Mouse (Mus musculus): ENCODE measurements around the gene Olfr55. TPM values are rescaled to one million over a fixed set of nuclear protein-coding genes. Genes with fewer than 3 reads are reported as not detected.
"Not testable (repeated sequence)": the region's sequence is repeated elsewhere in the genome, so short reads cannot be mapped to it uniquely, and the experiment has no call there.

Olfr55 gene
- polyA plus RNA-seq (2012; rRNA removed), result not detected in 2 replicates

GRCm38 (mm10) chr17:33168147-33168546 lies at the start of gene Olfr55:
Gene Olfr55 (plus strand): TSS chr17:33168447.
- H3K4me3 ChIP-seq (ENCODE audit: low read depth, low read length); H3K36me3 ChIP-seq (ENCODE audit: control insufficient read depth, insufficient read depth, low read length); H3K27ac ChIP-seq (ENCODE audit: insufficient read depth, low read depth, low read length); H3K4me1 ChIP-seq (ENCODE audit: control insufficient read depth, insufficient read depth, insufficient read length, low read length); H3K27me3 ChIP-seq (ENCODE audit: control insufficient read depth, insufficient read depth, low read length): not testable (repeated sequence)
- 75% methylated on average over 1 of the region's 1 CpGs for WGBS

GRCm38 (mm10) chr17:33124546-33124945 lies 43.7 kb upstream of the Olfr55 start:
- Histone ChIP-seq H3K27me3 (ENCODE audit: control insufficient read depth, insufficient read depth, low read length) (no peaks in the 10 kb centered on the region), H3K27ac (ENCODE audit: insufficient read depth, low read depth, low read length) (no peak overlapping the region), H3K4me1 (ENCODE audit: control insufficient read depth, insufficient read depth, insufficient read length, low read length) (no peaks in the 10 kb centered on the region), H3K36me3 (ENCODE audit: control insufficient read depth, insufficient read depth, low read length) (no peaks in the 10 kb centered on the region), H3K4me3 (ENCODE audit: low read depth, low read length) (no peak overlapping the region)
- TF ChIP-seq POLR2A (IDR thresholded peaks at IDR 0.05; ENCODE audit: low read depth, low read length), result no peak
- TF ChIP-seq CTCF (IDR thresholded peaks at IDR 0.05; ENCODE audit: extremely low read depth, insufficient read length, insufficient replicate concordance, low read depth, low read length), result no peak

- no peak for TF ChIP-seq CTCF (IDR thresholded peaks at IDR 0.05; ENCODE audit: extremely low read depth, insufficient read length, insufficient replicate concordance, low read depth, low read length)
- TF ChIP-seq POLR2A (IDR thresholded peaks at IDR 0.05; ENCODE audit: low read depth, low read length), result no peak
- WGBS, result 57% methylated on average over 2 of the region's 2 CpGs
These were observed 42.0 kb upstream of the Olfr55 start for GRCm38 (mm10) chr17:33126257-33126656.

GRCm38 (mm10) chr17:33139261-33139820 lies 28.9 kb upstream of the Olfr55 start, which contains the start of gene Morc2b:
Gene Morc2b (minus strand): TSS chr17:33139683.
- Histone ChIP-seq H3K36me3 (ENCODE audit: control insufficient read depth, insufficient read depth, low read length) (no peaks in the 10 kb centered on the region), H3K4me1 (ENCODE audit: control insufficient read depth, insufficient read depth, insufficient read length, low read length) (no peaks in the 10 kb centered on the region), H3K27ac (ENCODE audit: insufficient read depth, low read depth, low read length) (no peak within 1 kb of the TSS), H3K27me3 (ENCODE audit: control insufficient read depth, insufficient read depth, low read length) (no peaks in the 10 kb centered on the region), H3K4me3 (ENCODE audit: low read depth, low read length) (no peak within 1 kb of the TSS)
- 65% methylated on average over 18 of the region's 18 CpGs for WGBS
- TF ChIP-seq CTCF (IDR thresholded peaks at IDR 0.05; ENCODE audit: extremely low read depth, insufficient read length, insufficient replicate concordance, low read depth, low read length) (no peak), POLR2A (IDR thresholded peaks at IDR 0.05; ENCODE audit: low read depth, low read length) (no peak)

More at GRCm38 (mm10) chr17:33126257-33126656, 42.0 kb upstream of the Olfr55 start:
- Histone ChIP-seq H3K4me3 (ENCODE audit: low read depth, low read length) (no peak overlapping the region), H3K27me3 (ENCODE audit: control insufficient read depth, insufficient read depth, low read length) (no peaks in the 10 kb centered on the region), H3K27ac (ENCODE audit: insufficient read depth, low read depth, low read length) (no peak overlapping the region), H3K36me3 (ENCODE audit: control insufficient read depth, insufficient read depth, low read length) (no peaks in the 10 kb centered on the region), H3K4me1 (ENCODE audit: control insufficient read depth, insufficient read depth, insufficient read length, low read length) (no peaks in the 10 kb centered on the region)

- H3K36me3 ChIP-seq (ENCODE audit: control insufficient read depth, insufficient read depth, low read length); H3K4me1 ChIP-seq (ENCODE audit: control insufficient read depth, insufficient read depth, insufficient read length, low read length); H3K27me3 ChIP-seq (ENCODE audit: control insufficient read depth, insufficient read depth, low read length); H3K27ac ChIP-seq (ENCODE audit: insufficient read depth, low read depth, low read length); H3K4me3 ChIP-seq (ENCODE audit: low read depth, low read length): not testable (repeated sequence)
- WGBS, result no CpG with 5 or more reads among the region's 2 CpGs
These were observed 22.8 kb downstream of the Olfr55 start, which contains the start of gene Olfr239 for GRCm38 (mm10) chr17:33191002-33191401. Gene Olfr239 (plus strand): TSS chr17:33191302.

- 90% methylated on average over 2 of the region's 2 CpGs for WGBS
- TF ChIP-seq POLR2A (IDR thresholded peaks at IDR 0.05; ENCODE audit: low read depth, low read length), result no peak
- TF ChIP-seq CTCF (IDR thresholded peaks at IDR 0.05; ENCODE audit: extremely low read depth, insufficient read length, insufficient replicate concordance, low read depth, low read length), result no peak
- H3K36me3 ChIP-seq (ENCODE audit: control insufficient read depth, insufficient read depth, low read length), result no peaks in the 10 kb centered on the region
- no peak within 1 kb of the TSS for H3K27ac ChIP-seq (ENCODE audit: insufficient read depth, low read depth, low read length)
- H3K27me3 ChIP-seq (ENCODE audit: control insufficient read depth, insufficient read depth, low read length), result no peaks in the 10 kb centered on the region
- no peaks in the 10 kb centered on the region for H3K4me1 ChIP-seq (ENCODE audit: control insufficient read depth, insufficient read depth, insufficient read length, low read length)
- H3K4me3 ChIP-seq (ENCODE audit: low read depth, low read length), result no peak within 1 kb of the TSS
These were observed 53.3 kb downstream of the Olfr55 start, which contains the start of gene Olfr1564 for GRCm38 (mm10) chr17:33221590-33221989. Gene Olfr1564 (minus strand): TSS chr17:33221690.

Other genes with a start within 250 kb of the Olfr55 start
- gene Cyp4f13, start 221.0 kb upstream of the Olfr55 start, polyA plus RNA-seq (2012; rRNA removed), result 45.0 and 112 TPM in 2 replicates
- 0.18 and 0.25 TPM in 2 replicates for gene Zfp472, start 202.6 kb upstream of the Olfr55 start, polyA plus RNA-seq (2012; rRNA removed)
- gene Zfp952, start 175.3 kb upstream of the Olfr55 start, polyA plus RNA-seq (2012; rRNA removed), result 0.65 and 0.79 TPM in 2 replicates
- gene Zfp763, start 135.0 kb upstream of the Olfr55 start, polyA plus RNA-seq (2012; rRNA removed), result 0.05 and 0.09 TPM in 2 replicates
- not detected in 2 replicates for gene 4921501E09Rik, start 100.4 kb upstream of the Olfr55 start, polyA plus RNA-seq (2012; rRNA removed)
- 0.35 and 0.51 TPM in 2 replicates for gene Zfp563, start 79.1 kb upstream of the Olfr55 start, polyA plus RNA-seq (2012; rRNA removed)
- gene Morc2b, start 28.8 kb upstream of the Olfr55 start, polyA plus RNA-seq (2012; rRNA removed), result not detected in 2 replicates
- gene Olfr239, start 22.9 kb downstream of the Olfr55 start, polyA plus RNA-seq (2012; rRNA removed), result not detected in 2 replicates
- gene Olfr1564, start 53.2 kb downstream of the Olfr55 start, polyA plus RNA-seq (2012; rRNA removed), result 0.03 and 0.37 TPM in 2 replicates
- gene Zfp955a, start 86.7 kb downstream of the Olfr55 start, polyA plus RNA-seq (2012; rRNA removed), result 0.10 and 0.25 TPM in 2 replicates
- not detected in 2 replicates for gene Olfr63, start 96.2 kb downstream of the Olfr55 start, polyA plus RNA-seq (2012; rRNA removed)
- 0.20 and 0.42 TPM in 2 replicates for gene Zfp955b, start 121.1 kb downstream of the Olfr55 start, polyA plus RNA-seq (2012; rRNA removed)
- 0.08 and 0.29 TPM in 2 replicates for gene Zfp81, start 190.4 kb downstream of the Olfr55 start, polyA plus RNA-seq (2012; rRNA removed)
- gene Zfp101, start 226.2 kb downstream of the Olfr55 start, polyA plus RNA-seq (2012; rRNA removed), result 0.08 and 0.32 TPM in 2 replicates

Measured in small intestine, adult 2 months (tissue).